Mouse (Mus musculus) mesoderm, embryonic 11.5 days (tissue): ENCODE measurements around the gene Rnf115.

Experiments
- DNase-seq: peaks from one replicate; pipeline ENCODE4 v3.0.0-alpha.2; 2012; ENCODE audit warnings: low read depth, low spot score

The Rnf115 gene

DNA sequence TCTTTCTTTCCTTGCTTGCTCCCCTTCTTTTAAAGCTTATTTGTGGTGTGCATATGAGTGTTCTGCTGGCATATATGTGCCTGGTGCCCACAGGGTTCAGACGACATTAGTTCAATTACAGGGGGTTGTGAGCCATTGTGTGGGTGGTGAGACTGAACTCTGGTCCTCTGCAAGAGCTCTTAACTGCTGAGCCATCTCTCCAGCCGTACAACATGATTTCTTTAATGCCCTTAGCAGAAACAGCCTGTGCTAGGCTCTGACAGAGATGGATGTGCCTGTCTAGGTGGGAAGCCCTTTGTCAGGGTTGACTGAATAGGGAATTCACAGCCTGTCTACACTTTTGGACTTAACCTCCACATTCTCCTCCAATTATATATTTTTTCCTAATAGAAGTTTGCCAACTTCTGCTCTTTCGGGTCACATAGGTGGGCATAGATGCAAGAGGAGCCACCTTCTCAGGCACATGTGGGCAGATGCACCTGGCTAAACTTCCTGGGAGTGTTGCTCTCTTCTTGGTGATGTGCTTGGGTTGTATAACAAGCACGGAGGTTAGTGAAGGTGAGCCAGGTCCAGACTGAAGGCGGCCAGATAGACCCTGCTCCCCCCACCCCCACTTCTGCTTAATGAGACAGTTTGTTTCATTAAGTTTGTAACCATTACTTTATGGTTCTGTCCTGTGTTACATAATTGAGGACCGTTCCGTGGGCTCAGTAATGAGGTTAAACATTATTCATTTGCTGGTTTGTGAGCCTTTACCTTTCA, 107.3 kb downstream of the Rnf115 start:
- no peak for DNase-seq

DNA sequence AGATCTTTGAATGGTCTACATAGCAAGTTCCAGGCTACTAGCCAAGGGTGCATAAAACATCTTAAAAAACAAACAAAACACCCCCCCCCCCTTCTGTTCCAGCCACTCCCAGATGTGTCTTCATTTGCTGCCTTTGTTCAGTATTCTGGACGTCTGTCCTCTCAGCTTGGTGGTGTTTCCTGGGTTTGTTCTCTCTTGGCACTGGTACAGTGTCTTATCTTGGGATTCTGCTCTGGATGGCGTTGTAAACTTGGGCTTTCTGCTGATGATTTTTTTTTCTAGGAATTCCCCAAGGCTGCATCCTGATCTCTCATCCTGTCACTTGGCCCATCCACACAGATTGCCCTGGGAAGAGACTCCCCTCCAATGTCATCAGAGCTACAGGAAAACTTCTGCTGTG, 109.0 kb downstream of the Rnf115 start:
- DNase-seq: no peak

DNA sequence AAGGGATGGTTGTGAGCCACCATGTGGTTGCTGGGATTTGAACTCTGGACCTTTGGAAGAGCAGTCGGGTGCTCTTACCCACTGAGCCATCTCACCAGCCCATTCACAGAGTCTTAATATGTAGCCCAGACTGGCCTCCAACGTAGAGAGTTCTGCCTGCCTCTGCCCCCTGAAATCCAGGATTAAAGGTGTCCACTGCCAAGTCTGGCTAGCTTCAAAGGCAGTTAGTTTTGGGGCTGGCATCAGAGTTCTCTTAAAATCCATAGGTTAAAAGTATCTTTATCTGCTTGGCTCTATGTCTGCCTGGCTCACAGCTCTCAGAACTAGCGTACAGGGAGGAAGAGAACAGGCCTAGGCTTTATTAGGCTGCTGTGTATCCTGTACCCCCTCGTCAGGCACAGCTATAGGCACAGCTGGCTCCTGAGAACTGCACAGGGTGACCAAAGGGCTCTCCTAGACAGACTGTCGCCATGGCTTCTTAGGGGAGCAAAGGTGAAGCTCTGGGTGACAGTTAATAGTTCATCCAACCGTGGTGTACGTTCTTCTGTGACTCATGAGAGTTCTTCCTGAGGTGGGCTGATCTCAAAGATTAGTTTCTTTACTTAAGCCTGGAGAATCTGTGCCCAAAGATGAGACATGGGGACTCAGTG, 111.7 kb downstream of the Rnf115 start:
- DNase-seq: no peak
